Mouse (Mus musculus): ENCODE data around the gene Mansc4. TPM values are rescaled to one million over a fixed set of nuclear protein-coding genes. Genes with fewer than 3 reads are reported as not detected.
A peak's percentile ranks its signal among the peaks of the same experiment; 100 is the strongest.

Mansc4 gene
- polyA plus RNA-seq (2015; fragmentation: Nextera tagmentation; extraction: Ambion mirVana) = 0.08 TPM in 1 of 2 replicates, not detected in the other

DNA sequence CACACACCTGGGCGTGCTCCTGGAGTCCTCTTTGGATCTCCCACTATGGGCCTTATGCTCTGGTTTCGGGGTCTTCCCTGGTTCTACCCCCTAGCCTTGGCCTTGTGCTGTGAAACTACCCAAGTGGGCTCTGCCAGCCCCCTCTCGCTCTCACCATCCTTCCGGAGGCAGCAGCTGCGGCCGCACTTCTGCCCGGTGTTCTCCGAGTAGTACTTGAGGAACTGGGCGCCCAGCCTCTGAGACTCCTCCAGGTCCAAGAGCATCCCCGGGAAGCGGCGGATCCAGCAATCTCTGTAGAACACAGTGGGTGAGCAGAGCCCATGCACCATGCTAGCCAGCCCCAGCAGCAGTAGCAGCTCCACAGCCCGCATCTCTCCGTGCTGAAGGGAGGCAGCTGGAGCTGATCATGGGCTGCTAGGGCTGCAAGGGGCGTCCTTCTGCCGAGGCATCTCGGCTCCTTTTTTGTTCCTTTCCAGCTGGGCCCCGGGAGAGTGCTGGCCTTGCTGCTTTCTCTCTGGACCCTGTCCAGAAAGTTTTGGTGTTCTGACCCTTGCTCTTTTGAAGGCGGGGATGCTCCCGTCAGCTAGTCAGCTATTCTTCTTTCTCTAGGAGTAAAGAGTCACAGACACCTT is at the start of gene Mansc4:
Mansc4 (minus strand) TSS at position 439 of the 632 bp plus-strand sequence.
- H3K27me3 ChIP-seq = peaks cover 17% of the 10 kb centered on the region
- no peaks in the 10 kb centered on the region for H3K36me3 ChIP-seq (replicated peaks)
- no peak within 1 kb of the TSS for H3K4me2 ChIP-seq
- 15% methylated on average over 20 of the region's 20 CpGs for WGBS (ENCODE audit: insufficient replicate concordance)
- no peak within 1 kb of the TSS for H3K9ac ChIP-seq
- no peak for ATAC-seq (ENCODE audit: insufficient read depth)
- H3K4me3 ChIP-seq (replicated peaks) = no peak within 1 kb of the TSS
- H3K4me1 ChIP-seq (replicated peaks) = peaks cover 14% of the 10 kb centered on the region
- H3K27ac ChIP-seq (replicated peaks) = no peak within 1 kb of the TSS
- H3K9me3 ChIP-seq (replicated peaks) = no peaks in the 10 kb centered on the region

DNA sequence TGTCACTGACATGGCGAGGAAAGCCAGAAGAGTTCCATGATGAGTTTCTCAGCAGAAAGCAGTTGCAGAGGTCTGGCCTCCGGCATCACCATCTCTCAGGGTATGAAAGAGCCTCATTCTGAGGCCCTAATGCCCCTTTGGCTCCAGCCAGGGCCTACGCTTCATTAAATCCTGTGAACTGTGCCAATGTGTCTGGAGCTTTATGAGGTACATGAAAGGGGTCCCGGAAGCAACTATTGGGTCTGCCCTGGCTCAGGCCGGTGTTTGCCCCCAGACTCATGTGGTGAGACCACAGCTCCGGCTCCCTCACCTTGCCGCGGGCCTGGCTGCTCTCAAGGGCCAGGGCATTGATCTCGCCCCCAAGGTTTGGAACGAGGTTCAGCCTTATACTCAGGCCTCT is 40.4 kb upstream of the Mansc4 start:
- Histone ChIP-seq H3K4me1 (replicated peaks) (no peaks in the 10 kb centered on the region), H3K4me2 (no peak overlapping the region), H3K4me3 (replicated peaks) (no peak overlapping the region), H3K27ac (replicated peaks) (no peak overlapping the region), H3K9ac (no peak overlapping the region), H3K27me3 (no peaks in the 10 kb centered on the region), H3K9me3 (replicated peaks) (no peaks in the 10 kb centered on the region), H3K36me3 (replicated peaks) (no peaks in the 10 kb centered on the region)
- 78% methylated on average over 10 of the region's 10 CpGs for WGBS (ENCODE audit: insufficient replicate concordance)
- no peak for ATAC-seq (ENCODE audit: insufficient read depth)

DNA sequence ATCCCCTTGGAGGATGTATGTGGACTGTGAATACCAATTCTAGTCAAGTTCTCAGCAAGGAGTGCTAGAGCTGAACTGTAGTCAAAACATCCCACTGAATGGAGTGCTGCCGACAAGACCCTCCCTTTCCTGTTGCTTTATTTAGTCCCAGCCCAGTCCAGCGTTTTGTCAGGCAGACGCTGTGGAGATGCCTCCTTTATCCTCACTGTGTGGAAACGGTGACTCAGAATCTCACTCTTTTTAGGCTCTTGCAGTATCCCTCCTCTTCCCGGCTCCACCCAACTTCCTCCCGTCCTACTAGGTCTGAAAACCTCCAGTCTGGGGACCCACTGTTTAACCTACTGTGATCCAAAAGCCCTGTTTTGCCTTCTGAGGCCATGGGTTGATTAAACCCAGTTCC is 34.5 kb upstream of the Mansc4 start:
- no peaks in the 10 kb centered on the region for H3K36me3 ChIP-seq (replicated peaks)
- no peak overlapping the region for H3K9ac ChIP-seq
- no peaks in the 10 kb centered on the region for H3K9me3 ChIP-seq (replicated peaks)
- no peak overlapping the region for H3K4me2 ChIP-seq
- no peaks in the 10 kb centered on the region for H3K4me1 ChIP-seq (replicated peaks)
- WGBS (ENCODE audit: insufficient replicate concordance) = 23% methylated on average over 6 of the region's 6 CpGs
- H3K27ac ChIP-seq (replicated peaks) = no peak overlapping the region
- H3K27me3 ChIP-seq = no peaks in the 10 kb centered on the region
- no peak for ATAC-seq (ENCODE audit: insufficient read depth)
- no peak overlapping the region for H3K4me3 ChIP-seq (replicated peaks)

DNA sequence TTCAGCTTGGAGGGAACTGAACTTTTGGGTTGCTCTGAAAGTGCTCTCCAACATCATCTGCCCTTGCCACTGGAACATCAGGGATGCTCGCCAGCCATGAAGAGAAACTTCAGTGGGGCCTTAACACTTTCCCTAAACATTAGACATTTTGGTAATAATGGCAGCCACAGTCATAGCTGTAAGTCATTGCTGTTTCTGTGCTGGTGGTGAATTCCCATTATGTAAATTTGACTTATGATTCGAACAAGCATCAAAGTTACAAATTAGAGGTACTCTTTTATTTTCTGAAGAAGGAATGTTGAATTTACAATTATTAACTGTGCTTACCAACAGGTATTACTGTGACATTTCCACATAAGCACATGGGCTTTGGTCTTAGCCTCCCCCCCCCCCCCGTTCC is 31.4 kb upstream of the Mansc4 start:
- H3K27ac ChIP-seq (replicated peaks) = no peak overlapping the region
- no peaks in the 10 kb centered on the region for H3K4me1 ChIP-seq (replicated peaks)
- no peaks in the 10 kb centered on the region for H3K27me3 ChIP-seq
- H3K4me2 ChIP-seq = no peak overlapping the region
- ATAC-seq (ENCODE audit: insufficient read depth) = no peak
- H3K9ac ChIP-seq = no peak overlapping the region
- no peaks in the 10 kb centered on the region for H3K36me3 ChIP-seq (replicated peaks)
- H3K9me3 ChIP-seq (replicated peaks) = no peaks in the 10 kb centered on the region
- H3K4me3 ChIP-seq (replicated peaks) = no peak overlapping the region
- WGBS (ENCODE audit: insufficient replicate concordance) = 52% methylated on average over 3 of the region's 3 CpGs

DNA sequence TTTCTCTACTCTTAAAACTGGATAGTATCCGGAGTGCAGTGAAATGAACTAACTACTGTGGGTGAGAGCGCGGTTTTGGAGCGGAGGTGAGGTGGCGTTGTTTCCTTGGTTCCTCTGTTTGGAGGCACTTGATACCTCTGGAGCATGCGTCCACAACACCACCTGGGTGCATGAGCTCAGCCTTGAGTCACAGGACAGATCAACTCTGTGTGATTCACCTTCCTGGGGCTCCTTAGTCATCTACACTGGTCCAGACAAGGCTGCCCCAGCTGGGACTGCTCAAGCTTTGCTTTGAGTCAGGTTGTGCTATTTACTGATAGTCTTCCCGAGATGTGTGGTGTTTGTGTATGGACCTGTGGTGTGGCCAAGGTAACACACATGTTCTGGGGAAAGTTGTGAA is 30.9 kb upstream of the Mansc4 start:
- no peak overlapping the region for H3K4me3 ChIP-seq (replicated peaks)
- H3K9me3 ChIP-seq (replicated peaks) = no peaks in the 10 kb centered on the region
- no peak overlapping the region for H3K9ac ChIP-seq
- H3K27ac ChIP-seq (replicated peaks) = no peak overlapping the region
- H3K27me3 ChIP-seq = no peaks in the 10 kb centered on the region
- no peaks in the 10 kb centered on the region for H3K4me1 ChIP-seq (replicated peaks)
- WGBS (ENCODE audit: insufficient replicate concordance) = 74% methylated on average over 7 of the region's 7 CpGs
- no peaks in the 10 kb centered on the region for H3K36me3 ChIP-seq (replicated peaks)
- H3K4me2 ChIP-seq = no peak overlapping the region
- ATAC-seq (ENCODE audit: insufficient read depth) = no peak

DNA sequence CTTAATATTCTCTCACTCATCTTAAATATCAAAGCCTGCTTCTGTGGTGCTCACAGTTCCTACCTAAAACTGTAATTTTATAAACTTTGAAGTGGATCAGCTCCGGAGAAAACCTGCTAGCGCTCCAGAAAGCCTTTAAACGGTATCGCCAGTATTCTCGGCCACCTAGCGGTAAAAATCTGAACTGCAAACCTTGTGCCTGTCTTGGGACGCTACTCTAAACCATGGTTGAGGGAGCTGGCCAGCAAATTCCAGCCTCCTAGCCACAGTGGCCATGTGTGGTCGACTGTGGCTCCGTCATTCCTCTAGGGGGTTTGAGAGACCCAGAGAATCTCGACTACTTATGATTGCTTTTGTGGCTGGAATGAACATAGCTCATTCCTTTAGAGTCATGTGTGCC is 29.7 kb upstream of the Mansc4 start:
- WGBS (ENCODE audit: insufficient replicate concordance) = 8% methylated on average over 10 of the region's 10 CpGs

DNA sequence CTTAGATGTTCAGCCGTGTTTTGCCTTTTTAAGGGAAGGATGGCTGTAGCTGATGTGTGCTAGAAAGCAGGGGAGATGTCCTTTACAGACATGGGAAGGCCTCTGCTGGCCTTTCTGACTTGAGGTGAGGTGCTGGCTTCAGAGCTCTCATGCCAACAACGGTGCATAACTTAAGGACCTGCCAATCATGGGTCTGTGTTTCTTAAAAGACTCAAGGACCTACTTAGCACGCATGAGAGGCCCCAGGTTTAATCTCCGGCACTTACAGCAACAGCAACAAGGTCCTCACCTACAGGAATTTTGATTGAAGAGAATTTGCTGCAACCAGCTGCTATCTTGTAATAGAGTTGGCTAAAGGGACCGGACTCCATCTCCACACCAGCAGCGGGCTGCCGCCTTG is 22.5 kb upstream of the Mansc4 start:
- Histone ChIP-seq H3K9ac (no peak overlapping the region), H3K4me3 (replicated peaks) (no peak overlapping the region), H3K36me3 (replicated peaks) (peaks cover 30% of the 10 kb centered on the region), H3K27me3 (no peaks in the 10 kb centered on the region), H3K4me1 (replicated peaks) (no peaks in the 10 kb centered on the region), H3K9me3 (replicated peaks) (no peaks in the 10 kb centered on the region), H3K4me2 (no peak overlapping the region), H3K27ac (replicated peaks) (no peak overlapping the region)
- ATAC-seq (ENCODE audit: insufficient read depth) = no peak
- 82% methylated on average over 7 of the region's 7 CpGs for WGBS (ENCODE audit: insufficient replicate concordance)

More for the DNA sequence above, 29.7 kb upstream of the Mansc4 start:
- Histone ChIP-seq H3K27ac (replicated peaks) (no peak overlapping the region), H3K36me3 (replicated peaks) (no peaks in the 10 kb centered on the region), H3K9me3 (replicated peaks) (no peaks in the 10 kb centered on the region), H3K4me1 (replicated peaks) (no peaks in the 10 kb centered on the region), H3K27me3 (no peaks in the 10 kb centered on the region), H3K9ac (no peak overlapping the region), H3K4me3 (replicated peaks) (no peak overlapping the region), H3K4me2 (no peak overlapping the region)
- ATAC-seq (ENCODE audit: insufficient read depth) = no peak

DNA sequence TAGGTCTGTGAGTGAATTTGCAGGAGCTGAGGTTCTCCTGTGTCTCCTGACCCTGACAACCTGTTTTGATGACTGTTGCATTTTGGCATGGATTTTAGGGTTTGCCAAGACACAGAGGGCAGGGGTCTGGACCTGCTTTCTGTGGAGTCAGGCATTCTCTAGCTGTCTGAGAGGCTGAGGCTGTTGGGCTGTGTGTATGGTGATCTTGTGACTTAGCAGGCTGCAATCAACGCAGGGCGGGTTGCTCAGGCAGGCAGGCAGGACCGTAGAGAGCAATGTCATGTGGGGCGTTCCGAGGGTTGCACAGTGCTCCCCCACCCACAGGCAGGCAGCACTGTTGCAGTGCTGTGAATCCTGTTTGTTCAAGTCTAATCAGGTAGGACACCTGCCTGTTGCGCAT is 19.9 kb upstream of the Mansc4 start:
- H3K36me3 ChIP-seq (replicated peaks) = peaks cover 38% of the 10 kb centered on the region
- H3K9me3 ChIP-seq (replicated peaks) = no peaks in the 10 kb centered on the region
- no peak overlapping the region for H3K27ac ChIP-seq (replicated peaks)
- no peak for ATAC-seq (ENCODE audit: insufficient read depth)
- H3K9ac ChIP-seq = no peak overlapping the region
- H3K27me3 ChIP-seq = no peaks in the 10 kb centered on the region
- 83% methylated on average over 6 of the region's 6 CpGs for WGBS (ENCODE audit: insufficient replicate concordance)
- no peaks in the 10 kb centered on the region for H3K4me1 ChIP-seq (replicated peaks)
- no peak overlapping the region for H3K4me3 ChIP-seq (replicated peaks)
- H3K4me2 ChIP-seq = no peak overlapping the region

DNA sequence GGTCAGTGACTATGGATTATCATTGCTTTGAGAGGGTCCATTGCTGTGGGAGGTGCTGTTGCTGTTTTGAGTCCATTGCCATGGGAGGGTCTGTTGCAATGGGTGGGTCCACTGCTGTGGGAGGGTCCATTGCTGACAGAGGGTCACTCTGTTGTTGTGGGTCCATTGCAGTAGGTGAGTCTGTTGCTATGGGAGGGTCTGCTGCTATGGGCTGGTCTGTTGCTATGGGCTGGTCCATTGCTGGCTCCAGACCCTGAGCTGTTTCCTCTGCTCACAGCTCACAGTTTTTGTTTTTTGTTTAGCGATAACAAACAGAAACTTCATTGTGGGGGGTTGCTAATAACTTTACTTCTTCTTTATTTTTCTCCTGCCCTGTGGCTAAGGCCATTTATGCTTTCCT is 18.7 kb upstream of the Mansc4 start:
- Histone ChIP-seq H3K9me3 (replicated peaks) (no peaks in the 10 kb centered on the region), H3K4me1 (replicated peaks) (no peaks in the 10 kb centered on the region), H3K4me2 (no peak overlapping the region), H3K36me3 (replicated peaks) (peaks cover 37% of the 10 kb centered on the region), H3K27me3 (no peaks in the 10 kb centered on the region), H3K27ac (replicated peaks) (no peak overlapping the region), H3K9ac (no peak overlapping the region), H3K4me3 (replicated peaks) (no peak overlapping the region)
- no peak for ATAC-seq (ENCODE audit: insufficient read depth)
- 81% methylated on average over 1 of the region's 1 CpGs for WGBS (ENCODE audit: insufficient replicate concordance)

DNA sequence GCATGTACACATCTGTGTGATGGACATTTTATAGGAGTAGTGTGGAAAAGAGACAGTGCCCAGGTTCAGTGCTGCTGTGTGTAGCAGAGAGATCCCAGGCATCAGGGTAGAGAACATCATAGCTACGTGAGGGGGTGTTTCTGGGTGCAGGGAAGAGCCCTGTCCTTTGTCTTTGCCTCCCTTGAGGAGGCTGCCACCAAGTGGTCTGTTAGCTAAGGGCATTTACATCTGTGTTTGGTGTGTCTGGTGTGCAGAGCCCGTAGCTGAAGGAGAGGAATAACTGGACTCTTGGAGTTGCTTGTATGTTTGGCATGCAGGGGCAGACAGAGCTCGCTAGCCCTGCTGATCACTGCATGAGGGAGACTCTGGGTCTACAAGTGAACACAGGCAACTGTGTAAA is 15.5 kb upstream of the Mansc4 start:
- 77% methylated on average over 3 of the region's 3 CpGs for WGBS (ENCODE audit: insufficient replicate concordance)
- Histone ChIP-seq H3K4me1 (replicated peaks) (peaks cover 10% of the 10 kb centered on the region; the same call in 1 of the 2 replicates), H3K4me2 (no peak overlapping the region), H3K9me3 (replicated peaks) (no peaks in the 10 kb centered on the region), H3K4me3 (replicated peaks) (no peak overlapping the region), H3K27ac (replicated peaks) (no peak overlapping the region), H3K36me3 (replicated peaks) (peaks cover 11% of the 10 kb centered on the region; the same call in 1 of the 2 replicates), H3K9ac (no peak overlapping the region), H3K27me3 (no peaks in the 10 kb centered on the region)
- ATAC-seq (ENCODE audit: insufficient read depth) = no peak

DNA sequence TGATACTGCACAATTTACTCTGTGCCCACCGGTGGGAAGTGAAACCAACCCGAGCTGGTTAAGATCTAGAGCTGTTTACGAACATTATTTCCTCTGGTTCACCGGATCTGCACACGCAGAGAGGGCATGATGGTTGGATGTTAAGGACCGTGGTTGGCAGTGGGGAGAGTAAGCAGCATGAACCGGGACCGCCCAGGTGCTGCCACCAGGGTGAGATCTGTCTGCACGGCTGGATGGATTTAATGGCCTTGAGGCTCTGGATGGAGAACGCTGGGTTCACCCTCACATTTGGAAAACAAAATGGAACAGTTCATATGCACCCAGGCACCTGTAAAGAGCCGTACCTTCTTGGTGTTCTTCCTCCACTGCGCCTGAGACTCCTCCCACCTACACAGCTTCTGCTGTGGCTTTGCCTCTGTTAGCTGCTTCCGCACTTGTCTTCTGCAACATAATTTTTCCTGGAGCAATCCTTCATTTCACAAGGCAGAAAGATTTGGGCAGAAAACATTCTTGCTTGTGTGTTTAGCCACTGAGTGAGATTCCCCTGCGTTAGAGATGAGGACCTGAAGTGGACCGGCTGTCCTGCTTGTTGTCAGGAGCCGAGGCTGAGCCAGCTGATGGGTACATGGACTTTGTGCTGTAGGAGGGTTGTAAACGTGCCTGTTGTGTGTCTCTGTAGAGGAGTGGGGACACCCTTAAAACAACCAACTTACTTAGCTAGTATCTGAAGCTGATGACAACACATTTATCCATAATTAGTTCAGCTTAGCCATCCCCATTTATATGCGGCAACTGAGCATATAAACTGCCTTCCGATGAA is 12.8 kb upstream of the Mansc4 start:
- WGBS (ENCODE audit: insufficient replicate concordance) = 71% methylated on average over 19 of the region's 19 CpGs
- ATAC-seq (ENCODE audit: insufficient read depth) = 0 out of 2 replicates have a peak, but pooled peaks have one; percentile 30
- H3K4me3 ChIP-seq (replicated peaks) = no peak overlapping the region
- H3K9ac ChIP-seq = no peak overlapping the region
- peaks cover 10% of the 10 kb centered on the region; the same call in 1 of the 2 replicates for H3K4me1 ChIP-seq (replicated peaks)
- no peaks in the 10 kb centered on the region for H3K27me3 ChIP-seq
- H3K36me3 ChIP-seq (replicated peaks) = peaks cover 16% of the 10 kb centered on the region
- H3K4me2 ChIP-seq = no peak overlapping the region
- H3K9me3 ChIP-seq (replicated peaks) = no peaks in the 10 kb centered on the region
- H3K27ac ChIP-seq (replicated peaks) = no peak overlapping the region
